Mouse (Mus musculus): ENCODE results near the gene Ppp4c.

Ppp4c gene

GRCm38 (mm10) chr7:126802134-126802889, 10.0 kb upstream of the Ppp4c start:
- no peak for DNase-seq (ENCODE audit: low spot score in 2 of 2)

GRCm38 (mm10) chr7:126801057-126801422, 8.7 kb upstream of the Ppp4c start:
- no peak for DNase-seq (ENCODE audit: low spot score in 2 of 2)

DNA sequence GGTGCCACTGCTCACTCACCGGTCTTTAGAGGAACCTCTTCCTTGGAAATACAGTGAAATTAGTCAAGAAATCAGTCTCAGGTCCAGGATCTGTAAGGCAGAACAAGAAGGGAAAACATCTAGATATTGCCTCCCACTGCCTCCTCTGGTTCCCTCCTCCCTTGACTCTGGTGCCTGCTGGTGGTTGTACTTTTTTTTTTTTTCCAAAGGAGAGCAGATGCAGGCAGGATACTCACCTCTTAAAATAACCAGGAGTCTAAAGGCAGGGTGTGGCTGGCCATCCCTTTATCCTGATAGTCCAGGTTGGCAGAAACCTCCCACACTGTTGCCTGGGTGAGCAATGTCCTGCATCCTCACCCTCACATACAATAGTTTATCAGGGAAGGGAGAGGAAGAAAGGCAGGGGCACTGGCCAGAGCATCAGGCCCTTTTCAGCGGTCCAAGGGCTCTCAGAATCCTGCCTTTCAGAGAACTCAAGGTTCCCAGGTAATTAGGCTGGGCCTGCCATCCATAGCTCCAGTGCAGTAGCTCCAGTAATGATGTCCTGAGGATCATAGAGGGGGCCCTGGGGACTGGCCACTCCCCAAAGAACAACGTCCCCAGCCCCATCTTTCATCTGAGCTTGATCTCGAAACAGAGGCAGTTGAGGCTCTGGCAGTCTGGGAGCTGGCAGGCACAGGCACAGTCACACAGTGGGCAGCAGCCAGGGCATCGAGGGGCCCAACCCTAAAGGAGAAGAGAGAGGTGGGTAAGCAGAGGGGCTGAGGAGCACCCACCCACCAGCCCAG, 8.2 kb upstream of the Ppp4c start:
- peak in 1 of 2 experiments; percentile 53 for DNase-seq (ENCODE audit: low spot score in 2 of 2)

- DNase-seq (ENCODE audit: low spot score in 2 of 2): peak; percentile 85 to 86
Observed at GRCm38 (mm10) chr7:126799468-126800268, 7.4 kb upstream of the Ppp4c start.

- DNase-seq (ENCODE audit: low spot score in 2 of 2): peak; percentile 96 to 97
Observed at GRCm38 (mm10) chr7:126799050-126799467, 6.8 kb upstream of the Ppp4c start.

DNA sequence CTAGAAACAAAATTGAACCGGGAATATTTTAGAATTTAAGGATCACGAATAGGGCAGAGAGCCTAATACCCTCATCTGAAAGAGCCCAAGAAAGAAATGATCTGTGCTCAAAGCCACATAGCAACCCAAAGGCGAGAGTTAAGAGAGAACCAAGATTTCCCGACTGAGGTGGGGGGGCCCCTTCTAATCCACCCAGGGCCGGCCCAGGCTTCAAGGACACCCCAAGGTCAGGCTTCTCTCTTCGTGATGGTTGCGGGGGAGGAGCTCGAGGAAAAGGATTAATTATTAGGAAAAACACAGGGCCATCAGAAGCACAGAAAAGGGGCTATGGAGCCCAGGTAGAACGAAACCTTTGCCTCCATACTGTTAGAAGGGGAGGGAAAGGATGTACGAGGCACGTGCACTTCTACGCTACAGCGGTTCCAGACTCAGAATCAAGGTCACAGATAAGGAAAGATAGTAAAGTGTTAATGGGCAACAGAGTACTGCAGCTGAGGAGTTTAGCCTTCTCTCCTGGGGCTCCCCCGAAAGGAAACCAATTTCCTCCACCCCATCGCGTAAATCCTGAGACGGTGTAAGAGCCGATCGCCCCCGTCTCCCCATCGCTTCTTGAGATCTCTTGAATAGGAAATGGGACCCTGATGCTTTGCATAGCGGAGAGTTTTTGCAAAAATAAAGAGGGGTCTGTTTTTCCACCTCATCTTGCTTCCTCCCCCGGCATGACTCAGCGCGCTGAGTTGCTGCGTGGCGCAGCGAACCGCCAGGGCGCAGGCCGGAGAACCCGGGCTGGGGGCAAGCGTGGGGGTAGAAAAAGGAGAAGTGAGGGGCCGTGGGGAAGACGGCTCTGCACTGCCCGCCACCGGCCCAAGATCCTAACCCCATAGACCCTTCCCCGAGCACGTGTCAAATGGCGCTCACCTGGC, 6.1 kb upstream of the Ppp4c start:
- peak in 1 of 2 experiments; percentile 53 for DNase-seq (ENCODE audit: low spot score in 2 of 2)

DNA sequence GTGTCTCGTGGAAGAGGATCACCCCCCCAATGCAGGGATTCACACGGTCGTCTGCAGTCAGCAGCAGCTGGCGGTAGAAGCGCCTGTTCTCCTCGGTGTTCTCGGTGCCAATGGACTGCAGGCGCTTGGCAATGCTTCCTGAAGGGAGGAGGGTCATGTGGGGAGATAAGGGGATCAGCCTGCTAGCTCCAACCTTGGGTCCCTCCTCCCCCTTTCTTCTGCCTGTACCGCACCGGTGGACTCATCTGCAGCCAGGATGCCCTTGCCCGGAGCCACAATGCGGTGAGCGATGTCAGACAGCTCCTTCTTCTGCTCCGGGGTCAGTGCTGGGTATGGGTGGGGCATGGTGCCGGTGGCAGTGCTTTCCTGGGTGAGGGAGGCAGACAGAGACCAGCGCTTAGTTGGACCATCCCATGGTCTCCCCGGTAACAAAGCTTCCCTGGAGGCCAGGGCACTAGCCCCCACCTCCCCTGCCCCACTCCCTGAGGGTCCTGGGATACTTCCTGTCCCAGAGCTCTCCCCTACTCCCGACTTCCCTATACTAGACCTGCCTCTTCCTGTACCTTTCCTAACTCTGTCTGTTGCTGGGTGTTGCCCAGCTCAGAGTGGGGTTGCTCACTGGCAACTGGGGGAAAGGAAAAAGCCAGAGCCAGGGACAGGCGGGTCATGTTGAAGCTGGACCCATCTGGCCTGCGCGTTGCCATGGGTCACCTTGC, 5.3 kb upstream of the Ppp4c start, which contains the start of gene Fam57b:
Fam57b (plus strand) TSS at position 258 of the 716 bp plus-strand sequence.
- DNase-seq (ENCODE audit: low spot score in 2 of 2): no peak

GRCm38 (mm10) chr7:126796350-126796932, 4.1 kb upstream of the Ppp4c start:
- DNase-seq (ENCODE audit: low spot score in 2 of 2): peak; percentile 49 to 52

- DNase-seq (ENCODE audit: low spot score in 2 of 2): no peak
Observed at GRCm38 (mm10) chr7:126795387-126796317, 3.4 kb upstream of the Ppp4c start.

DNA sequence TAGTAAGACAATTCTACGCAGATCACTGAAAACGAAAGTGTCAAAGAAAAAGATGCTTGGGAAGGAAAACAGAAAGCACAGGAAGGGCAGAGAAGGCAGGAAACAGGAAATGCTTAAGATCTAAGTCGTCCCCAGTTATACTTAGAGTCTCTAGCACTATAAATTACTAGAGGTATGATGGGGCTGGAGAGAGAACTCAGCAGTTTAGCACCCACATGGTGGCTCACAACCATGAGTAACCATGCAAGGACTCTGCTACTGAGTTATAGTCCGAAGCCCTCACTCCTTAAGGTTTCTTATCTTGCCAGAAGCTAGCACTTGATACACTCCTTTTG, 1.9 kb upstream of the Ppp4c start:
- no peak for DNase-seq (ENCODE audit: low spot score in 2 of 2)

DNA sequence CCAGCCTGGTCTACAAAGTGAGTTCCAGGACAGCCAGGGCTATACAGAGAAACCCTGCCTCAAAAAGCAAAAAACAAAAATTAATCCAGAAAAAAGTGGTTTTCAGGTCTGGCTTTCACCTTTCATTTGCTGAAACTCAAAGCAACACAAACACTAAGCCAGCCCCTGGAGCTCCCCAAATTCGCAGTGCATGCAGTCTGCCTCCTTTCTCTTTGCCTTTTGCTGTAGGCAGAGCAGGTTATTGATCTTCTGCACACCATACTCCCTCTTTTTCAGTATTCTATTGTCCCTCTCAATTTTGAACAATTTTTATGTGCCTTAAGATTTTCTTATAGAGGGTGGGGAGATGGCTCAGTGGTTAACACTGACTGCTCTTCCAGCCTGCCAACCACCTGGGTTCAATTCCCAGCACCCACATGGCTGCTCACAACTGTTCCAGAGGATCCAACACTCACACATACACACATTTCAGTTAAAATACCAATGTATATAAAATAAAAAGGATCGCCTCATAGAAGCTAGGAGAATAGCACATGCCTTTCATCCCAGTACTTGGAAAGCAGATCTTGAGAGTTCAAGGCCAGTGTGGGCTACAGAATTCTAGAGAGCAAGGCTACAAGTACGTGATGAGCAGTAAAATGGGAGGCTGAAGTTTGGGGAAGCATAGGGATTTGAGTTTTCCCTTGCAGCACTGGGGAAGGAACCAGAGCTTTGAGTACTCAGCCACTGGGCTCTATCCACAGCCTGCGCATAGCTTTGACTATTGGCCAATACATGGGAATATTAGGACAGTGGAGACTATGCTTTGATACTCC, 1.4 kb upstream of the Ppp4c start:
- no peak for DNase-seq (ENCODE audit: low spot score in 2 of 2)

- DNase-seq (ENCODE audit: low spot score in 2 of 2): no peak
Observed at GRCm38 (mm10) chr7:126792721-126793443, 586 bp upstream of the Ppp4c start.

DNA sequence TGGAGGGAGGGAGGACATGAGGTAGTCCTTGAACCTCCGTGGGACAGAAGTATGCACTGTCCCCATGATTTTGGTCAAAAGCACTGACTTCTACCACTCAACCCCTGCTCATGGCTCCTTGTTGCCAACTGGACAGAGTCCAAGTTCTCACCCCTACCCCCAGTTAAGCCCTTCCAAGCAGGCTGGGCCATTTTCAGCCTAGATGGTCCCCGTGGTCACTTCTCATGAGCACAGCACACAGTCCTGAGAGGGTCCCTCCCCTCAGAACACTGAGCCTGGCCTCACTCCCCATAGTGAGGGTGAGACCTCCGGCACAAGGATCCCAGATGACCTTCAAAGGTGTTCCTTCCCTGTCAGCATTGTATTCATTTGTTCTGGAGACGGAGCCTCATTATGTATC, 3.2 kb downstream of the Ppp4c start:
- no peak for DNase-seq (ENCODE audit: low spot score in 2 of 2)

- no peak for DNase-seq (ENCODE audit: low spot score in 2 of 2)
Observed at GRCm38 (mm10) chr7:126786142-126786541, 6.2 kb downstream of the Ppp4c start.

GRCm38 (mm10) chr7:126785056-126785455, 7.2 kb downstream of the Ppp4c start:
- no peak for DNase-seq (ENCODE audit: low spot score in 2 of 2)

DNA sequence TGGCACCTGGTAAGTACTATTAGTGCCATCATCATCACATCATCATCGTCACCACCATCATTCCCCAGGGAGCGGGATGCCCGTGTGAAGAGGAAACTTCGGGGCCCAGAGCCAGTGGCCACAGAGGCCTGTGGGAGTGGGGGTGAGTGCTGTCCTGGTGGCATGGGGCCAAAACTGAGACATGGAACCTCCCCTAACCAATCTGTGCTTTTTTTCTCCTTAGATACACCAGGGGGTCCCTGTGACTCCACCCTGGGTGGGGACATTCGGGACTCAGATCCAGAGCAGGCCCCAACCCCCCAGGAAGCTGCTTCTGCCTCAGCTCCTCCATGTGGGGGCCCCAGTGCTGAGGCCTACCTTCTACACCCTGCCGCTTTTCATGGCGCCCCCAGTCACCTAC, 7.8 kb downstream of the Ppp4c start:
- no peak for DNase-seq (ENCODE audit: low spot score in 2 of 2)

GRCm38 (mm10) chr7:126782693-126783092, 9.6 kb downstream of the Ppp4c start:
- no peak for DNase-seq (ENCODE audit: low spot score in 2 of 2)
